Mouse (Mus musculus) ES-E14 (cell line): Measurements from ENCODE around the gene Mosmo. TPM values are rescaled to one million over a fixed set of nuclear protein-coding genes. Genes with fewer than 3 reads are reported as not detected.

Source experiments
- DNase-seq: peaks from one replicate; pipeline ENCODE4 v3.0.0-alpha.2; 2013; ENCODE audit warnings: low read depth, low spot score
- H3K27ac ChIP-seq: 2 replicates; pipeline ENCODE4 v1.5.1; 2012; ENCODE audit warnings: low read depth, mild to moderate bottlenecking, low read length, moderate library complexity, mixed read lengths; ENCODE audit not compliant: poor library complexity, insufficient read depth, severe bottlenecking
- H3K36me3 ChIP-seq: 2 replicates; pipeline ENCODE4 v1.6.1; 2012; ENCODE audit warnings: mild to moderate bottlenecking, low read length, moderate library complexity, mixed read lengths; ENCODE audit not compliant: control insufficient read depth, poor library complexity, insufficient read depth, severe bottlenecking
- H3K4me1 ChIP-seq, 2 experiments: fragments of 150-350 bp in 1 of 2; sonication (generic) in 1 of 2; 2 replicates each; pipeline ENCODE4 v1.6.1; 2012; ENCODE audit warnings: low read length in 2 of 2, mild to moderate bottlenecking in 1 of 2, mixed read lengths in 1 of 2; ENCODE audit not compliant: control insufficient read depth in 2 of 2, insufficient read depth in 2 of 2, poor library complexity in 1 of 2
- H3K4me3 ChIP-seq, 2 experiments: fragments of 150-350 bp in 1 of 2; sonication (generic) in 1 of 2; 2 replicates each; pipeline ENCODE4 v1.5.1; 2012; ENCODE audit warnings: low read length in 2 of 2, low read depth in 1 of 2, mild to moderate bottlenecking in 1 of 2, mixed read lengths in 1 of 2; ENCODE audit not compliant: insufficient read depth in 1 of 2, poor library complexity in 1 of 2, severe bottlenecking in 1 of 2
- H3K9ac ChIP-seq: 2 replicates; pipeline ENCODE4 v1.6.1; 2012; ENCODE audit warnings: low read depth, mild to moderate bottlenecking, low read length, mixed read lengths; ENCODE audit not compliant: poor library complexity, insufficient read depth, severe bottlenecking
- H3K9me3 ChIP-seq: fragments of 150-350 bp; sonication (generic); 2 replicates; pipeline ENCODE4 v1.6.1; 2012; ENCODE audit warnings: low read depth, mild to moderate bottlenecking, low read length; ENCODE audit not compliant: control insufficient read depth, insufficient read depth
- CHD2 ChIP-seq: IDR thresholded peaks from 2 replicates; pipeline ENCODE4 v1.6.1; 2014; ENCODE audit warnings: mild to moderate bottlenecking, low read depth, low read length, inconsistent platforms
- HCFC1 ChIP-seq: IDR thresholded peaks from 2 replicates; pipeline ENCODE4 v1.6.1; 2012; ENCODE audit warnings: low read length, inconsistent platforms, borderline replicate concordance; ENCODE audit not compliant: insufficient read depth
- MAFK ChIP-seq: IDR thresholded peaks from 2 replicates; pipeline ENCODE4 v1.6.1; 2014; ENCODE audit warnings: mild to moderate bottlenecking, low read depth, low read length, inconsistent platforms; ENCODE audit not compliant: insufficient read depth
- ZC3H11A ChIP-seq: IDR thresholded peaks from 2 replicates; pipeline ENCODE4 v1.6.1; 2012; ENCODE audit warnings: low read depth, mild to moderate bottlenecking, inconsistent platforms, low read length, borderline replicate concordance
- ZNF384 ChIP-seq: IDR thresholded peaks from 2 replicates; pipeline ENCODE4 v1.6.1; 2012; ENCODE audit warnings: low read depth, low read length, inconsistent platforms
- in situ Hi-C, 2 experiments: fragments of 600-800 bp; cut with MboI; formaldehyde crosslinking; loops; one replicate each; pipeline ENCODE4 v1.15.1; 2025; ENCODE audit warnings: low sequenced_read_pairs in 2 of 2, inconsistent platforms in 1 of 2; ENCODE audit not compliant: unreplicated experiment in 2 of 2
- total RNA-seq: library from RNA; depleted of rRNA; stranded (reverse); fragments of 300-350 nt; gene quantifications from 2 replicates; pipeline ENCODE4 v1.2.3, GENCODE M21; 2012

The Mosmo gene
- total RNA-seq, 1 experiment = 21.6 TPM

- peaks cover 8 to 14% of the 10 kb centered on the region in 2 experiments for H3K4me1 ChIP-seq
- no peak overlapping the region for H3K9ac ChIP-seq
- no peak overlapping the region for H3K27ac ChIP-seq
- H3K9me3 ChIP-seq = no peaks in the 10 kb centered on the region
- no peak overlapping the region for H3K4me3 ChIP-seq
- no peak for DNase-seq
- peaks cover 3% of the 10 kb centered on the region; the same call in 1 of the 2 replicates for H3K36me3 ChIP-seq
- in situ Hi-C loops = no loop called here
- no peak for TF ChIP-seq MAFK
- no peak for TF ChIP-seq HCFC1
- no peak for TF ChIP-seq ZNF384
- TF ChIP-seq ZC3H11A = no peak
- no peak for TF ChIP-seq CHD2
These were observed 16.5 kb downstream of the Mosmo start for GRCm38 (mm10) chr7:120693831-120694375.

- H3K9ac ChIP-seq = no peak overlapping the region
- no peaks in the 10 kb centered on the region for H3K9me3 ChIP-seq
- H3K36me3 ChIP-seq = peaks cover 3% of the 10 kb centered on the region; the same call in 1 of the 2 replicates
- DNase-seq = no peak
- H3K4me3 ChIP-seq = no peak overlapping the region
- TF ChIP-seq MAFK (no peak), CHD2 (no peak), HCFC1 (no peak), ZC3H11A (no peak)
- in situ Hi-C loops = no loop called here
- H3K4me1 ChIP-seq = peaks cover 10 to 14% of the 10 kb centered on the region in 2 experiments
- H3K27ac ChIP-seq = 0 out of 2 replicates have a peak overlapping the region, but pooled peaks have one; percentile 43
These were observed 17.8 kb downstream of the Mosmo start for GRCm38 (mm10) chr7:120695196-120695595.

- in situ Hi-C loops = no loop called here
- H3K36me3 ChIP-seq = peaks cover 3% of the 10 kb centered on the region; the same call in 1 of the 2 replicates
- no peak overlapping the region for H3K4me3 ChIP-seq
- H3K9ac ChIP-seq = no peak overlapping the region
- H3K27ac ChIP-seq = peak overlapping the region; percentile 7; the same call in 1 of the 2 replicates
- no peak for TF ChIP-seq HCFC1
- no peak for TF ChIP-seq MAFK
- no peak for TF ChIP-seq ZNF384
- no peak for TF ChIP-seq ZC3H11A
- no peak for TF ChIP-seq CHD2
- DNase-seq = no peak
- H3K4me1 ChIP-seq = peaks cover 10 to 14% of the 10 kb centered on the region in 2 experiments
- no peaks in the 10 kb centered on the region for H3K9me3 ChIP-seq
These were observed 18.2 kb downstream of the Mosmo start for GRCm38 (mm10) chr7:120695641-120696040.

GRCm38 (mm10) chr7:120696331-120696730, 18.9 kb downstream of the Mosmo start:
- Histone ChIP-seq H3K4me1 (peaks cover 10 to 14% of the 10 kb centered on the region in 2 experiments), H3K9ac (no peak overlapping the region), H3K9me3 (no peaks in the 10 kb centered on the region), H3K4me3 (no peak overlapping the region), H3K36me3 (peaks cover 3% of the 10 kb centered on the region; the same call in 1 of the 2 replicates), H3K27ac (no peak overlapping the region; the same call in 1 of the 2 replicates)
- no peak for DNase-seq
- in situ Hi-C loops = no loop called here
- TF ChIP-seq HCFC1 = no peak
- TF ChIP-seq MAFK = no peak
- TF ChIP-seq ZNF384 = no peak
- no peak for TF ChIP-seq CHD2
- no peak for TF ChIP-seq ZC3H11A
